Comparison of ENCODE assay signal across 8 mouse cellular contexts in genomic region chr11:101230991-101231871, GRCm38 (mm10). TPM values are rescaled to one million over a fixed set of nuclear protein-coding genes. Genes with fewer than 3 reads are reported as not detected.
DNase-seq lines count a peak whose midpoint lies in the region; ATAC-seq and TF ChIP-seq lines count a peak whose summit lies in the region.

No protein-coding gene starts in this region.

- H3K9ac ChIP-seq in embryonic facial prominence, embryonic 15.5 days = 0 out of 2 replicates have a peak overlapping the region, but pooled peaks have one; percentile 1
- H3K9ac ChIP-seq in heart, postnatal 0 days (replicated peaks; ENCODE audit: low read depth, low read length) = peak overlapping the region; percentile 44

- peak overlapping the region; percentile 92 for H3K27ac ChIP-seq in embryonic facial prominence, embryonic 15.5 days (replicated peaks)
- H3K27ac ChIP-seq in heart, postnatal 0 days (ENCODE audit: low read depth) = peak overlapping the region; percentile 89

- no peaks in the 10 kb centered on the region for H3K36me3 ChIP-seq in embryonic facial prominence, embryonic 15.5 days
- H3K36me3 ChIP-seq in heart, postnatal 0 days (replicated peaks; ENCODE audit: control insufficient read depth, insufficient read depth, low read length) = no peaks in the 10 kb centered on the region

- 10% methylated on average over 18 of the region's 18 CpGs for WGBS in embryonic facial prominence, embryonic 15.5 days
- WGBS in heart, postnatal 0 days = 10% methylated on average over 18 of the region's 18 CpGs

- H3K4me3 ChIP-seq in embryonic facial prominence, embryonic 15.5 days (replicated peaks) = peak overlapping the region; percentile 18
- peak overlapping the region; percentile 26 for H3K4me3 ChIP-seq in heart, postnatal 0 days (ENCODE audit: low read depth, low read length)

- TF ChIP-seq CTCF in heart, postnatal 0 days (IDR thresholded peaks at IDR 0.05; ENCODE audit: low read depth) = no peak

- H3K4me1 ChIP-seq in embryonic facial prominence, embryonic 15.5 days = peaks cover 36% of the 10 kb centered on the region
- H3K4me1 ChIP-seq in heart, postnatal 0 days (ENCODE audit: control insufficient read depth, insufficient read depth) = no peaks in the 10 kb centered on the region

- H3K9me3 ChIP-seq in embryonic facial prominence, embryonic 15.5 days (replicated peaks) = no peaks in the 10 kb centered on the region
- H3K9me3 ChIP-seq in heart, postnatal 0 days (replicated peaks; ENCODE audit: control insufficient read depth, low read length) = no peaks in the 10 kb centered on the region

- peak; percentile 83 for TF ChIP-seq EP300 in heart, postnatal 0 days (IDR thresholded peaks at IDR 0.05; ENCODE audit: low read depth)

- ATAC-seq in embryonic facial prominence, embryonic 15.5 days (ENCODE audit: insufficient number of reproducible peaks, low FRiP score, low TSS enrichment, low read depth) = no peak; the same call in 1 of the 2 replicates
- ATAC-seq in heart, postnatal 0 days (ENCODE audit: insufficient read depth, low read depth) = peak; percentile 62

- peak overlapping the region; percentile 38 for H3K4me2 ChIP-seq in embryonic facial prominence, embryonic 15.5 days (replicated peaks)
- peak overlapping the region; percentile 55 for H3K4me2 ChIP-seq in heart, postnatal 0 days (ENCODE audit: low read depth, low read length)

- no peaks in the 10 kb centered on the region for H3K27me3 ChIP-seq in embryonic facial prominence, embryonic 15.5 days
- H3K27me3 ChIP-seq in heart, postnatal 0 days (ENCODE audit: control insufficient read depth, insufficient read depth, low read length) = 0 out of 2 replicates have a peak, but pooled peaks cover 3% of the 10 kb centered on the region

- peak; percentile 52 for DNase-seq in ovary, adult 18-20 months (ENCODE audit: low spot score)
- no peak for DNase-seq in ovary, postnatal 14 days (ENCODE audit: low spot score)
- DNase-seq in heart, postnatal 0 days (ENCODE audit: low spot score) = peak; percentile 61
- DNase-seq in kidney, postnatal 14 days = peak; percentile 85
- peak; percentile 77 to 91 for DNase-seq in lung, postnatal 4 days
- DNase-seq in testis, postnatal 10 days (ENCODE audit: low spot score) = peak; percentile 67
- DNase-seq in thymus, postnatal 36 days = no peak

RNA-seq across cellular contexts. Expression of gene Ezh1, which starts 5.0 kb away (rescaled TPM):
- polyA plus RNA-seq in embryonic facial prominence, embryonic 15.5 days (2015; fragmentation: Nextera tagmentation; extraction: Ambion mirVana) = 16.5 and 18.7 TPM in 2 replicates
- 12.0 and 16.4 TPM in 2 replicates for total RNA-seq in heart, postnatal 0 days (2014; rRNA removed; ENCODE audit: low replicate concordance)
- polyA plus RNA-seq in heart, postnatal 0 days (2015; fragmentation: Nextera tagmentation; extraction: Ambion mirVana) = 12.1 and 13.1 TPM in 2 replicates

RNA-seq across cellular contexts. Expression of gene Ramp2, which starts 14.6 kb away (rescaled TPM):
- 138 and 139 TPM in 2 replicates for polyA plus RNA-seq in embryonic facial prominence, embryonic 15.5 days (2015; fragmentation: Nextera tagmentation; extraction: Ambion mirVana)
- total RNA-seq in heart, postnatal 0 days (2014; rRNA removed; ENCODE audit: low replicate concordance) = 159 and 253 TPM in 2 replicates
- polyA plus RNA-seq in heart, postnatal 0 days (2015; fragmentation: Nextera tagmentation; extraction: Ambion mirVana) = 181 and 182 TPM in 2 replicates

RNA-seq across cellular contexts. Expression of gene Vps25, which starts 22.3 kb away (rescaled TPM):
- 122 and 133 TPM in 2 replicates for polyA plus RNA-seq in embryonic facial prominence, embryonic 15.5 days (2015; fragmentation: Nextera tagmentation; extraction: Ambion mirVana)
- 99.2 and 116 TPM in 2 replicates for total RNA-seq in heart, postnatal 0 days (2014; rRNA removed; ENCODE audit: low replicate concordance)
- polyA plus RNA-seq in heart, postnatal 0 days (2015; fragmentation: Nextera tagmentation; extraction: Ambion mirVana) = 125 and 130 TPM in 2 replicates

RNA-seq across cellular contexts. Expression of gene Wnk4, which starts 29.1 kb away (rescaled TPM):
- polyA plus RNA-seq in embryonic facial prominence, embryonic 15.5 days (2015; fragmentation: Nextera tagmentation; extraction: Ambion mirVana) = 12.5 and 14.3 TPM in 2 replicates
- total RNA-seq in heart, postnatal 0 days (2014; rRNA removed; ENCODE audit: low replicate concordance) = 2.0 and 3.2 TPM in 2 replicates
- 3.8 and 4.0 TPM in 2 replicates for polyA plus RNA-seq in heart, postnatal 0 days (2015; fragmentation: Nextera tagmentation; extraction: Ambion mirVana)

RNA-seq across cellular contexts. Expression of gene Cntd1, which starts 47.6 kb away (rescaled TPM):
- 1.1 and 1.9 TPM in 2 replicates for polyA plus RNA-seq in embryonic facial prominence, embryonic 15.5 days (2015; fragmentation: Nextera tagmentation; extraction: Ambion mirVana)
- not detected in 2 replicates for total RNA-seq in heart, postnatal 0 days (2014; rRNA removed; ENCODE audit: low replicate concordance)
- 0.22 and 0.56 TPM in 2 replicates for polyA plus RNA-seq in heart, postnatal 0 days (2015; fragmentation: Nextera tagmentation; extraction: Ambion mirVana)

Comparison
In these comparisons a context has a peak if more than half of its experiments do, and no peak if none do; other contexts are left out.
1. DNase-seq: peak in ovary, adult 18-20 months (single experiment), heart, postnatal 0 days (single experiment), kidney, postnatal 14 days (single experiment), lung, postnatal 4 days (2 of 2) and testis, postnatal 10 days (single experiment); none in ovary, postnatal 14 days (single experiment) and thymus, postnatal 36 days (0 of 2).